Mouse (Mus musculus): ENCODE data around the gene Gm10837.

The Gm10837 gene

DNA sequence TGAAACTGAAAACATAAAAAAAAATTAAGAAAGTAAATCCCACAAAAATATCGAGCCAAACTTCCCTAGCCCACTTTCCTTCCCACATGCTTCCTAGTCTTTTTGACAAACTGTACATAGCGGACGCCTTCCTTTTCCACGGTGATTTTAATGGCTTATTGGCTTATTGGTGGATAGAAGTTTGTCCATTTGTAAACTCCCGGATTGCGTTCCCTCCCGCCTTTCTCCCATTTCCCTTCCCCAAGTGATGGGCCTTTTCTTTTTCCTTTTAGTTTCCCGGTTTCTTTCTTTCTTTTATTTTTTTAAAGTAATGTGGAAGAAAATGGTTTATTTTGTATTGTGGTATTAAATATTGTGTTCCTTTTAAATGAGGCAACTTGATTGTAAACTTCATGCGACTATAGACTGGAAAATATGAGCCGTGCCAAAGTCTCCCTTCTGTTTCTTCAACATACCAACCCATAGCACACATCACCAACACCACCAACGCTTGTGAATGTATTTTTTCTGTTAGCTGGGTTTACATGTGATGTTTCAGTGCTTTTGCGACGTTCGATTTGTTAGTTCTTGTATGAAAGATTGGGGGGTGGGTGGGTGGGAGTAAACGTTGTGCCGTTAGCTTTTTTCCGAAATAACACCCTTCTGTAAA, 10.8 kb upstream of the Gm10837 start:
- DNase-seq (ENCODE audit: low read depth) = no peak

DNA sequence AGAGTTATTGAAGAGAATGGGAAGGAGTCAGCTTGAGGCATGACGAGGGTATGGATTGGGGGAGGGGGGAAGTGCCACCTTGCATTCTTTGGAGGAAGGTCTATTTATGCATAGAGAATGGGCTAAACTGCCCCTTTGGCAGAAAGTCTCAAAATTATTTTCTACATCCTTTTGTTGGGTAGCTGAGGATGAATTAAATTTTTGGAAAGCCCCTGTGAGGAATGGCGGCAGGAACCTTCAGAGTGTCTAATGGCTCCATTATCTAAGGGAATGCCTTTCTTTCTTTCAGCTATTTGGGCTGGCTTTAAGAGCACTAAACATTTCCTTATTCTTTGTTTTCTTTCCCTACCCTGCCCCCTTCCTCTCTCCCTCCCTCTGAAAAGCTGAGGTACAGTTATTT, 10.0 kb upstream of the Gm10837 start:
- DNase-seq (ENCODE audit: low read depth) = no peak

DNA sequence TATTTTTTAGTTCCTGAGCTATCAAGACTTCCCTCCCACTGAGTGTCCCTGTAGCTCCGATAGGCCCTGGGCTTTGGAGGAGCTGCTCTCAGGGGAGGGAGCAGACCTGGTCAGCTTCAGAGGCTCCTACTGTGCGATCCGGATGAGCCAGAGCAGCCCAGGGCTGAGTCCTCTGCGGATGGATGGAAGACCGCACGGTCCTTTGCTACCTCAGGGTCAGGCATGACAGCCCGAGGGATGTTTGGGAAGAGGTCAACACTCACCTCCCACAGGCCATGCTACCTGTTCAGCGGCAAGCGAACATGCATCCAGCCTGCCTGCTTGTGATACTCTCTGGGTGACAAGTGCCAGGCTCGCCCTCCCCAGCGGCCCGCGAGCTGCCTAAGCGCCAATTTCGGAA, 9.2 kb upstream of the Gm10837 start:
- no peak for DNase-seq (ENCODE audit: low read depth)

DNA sequence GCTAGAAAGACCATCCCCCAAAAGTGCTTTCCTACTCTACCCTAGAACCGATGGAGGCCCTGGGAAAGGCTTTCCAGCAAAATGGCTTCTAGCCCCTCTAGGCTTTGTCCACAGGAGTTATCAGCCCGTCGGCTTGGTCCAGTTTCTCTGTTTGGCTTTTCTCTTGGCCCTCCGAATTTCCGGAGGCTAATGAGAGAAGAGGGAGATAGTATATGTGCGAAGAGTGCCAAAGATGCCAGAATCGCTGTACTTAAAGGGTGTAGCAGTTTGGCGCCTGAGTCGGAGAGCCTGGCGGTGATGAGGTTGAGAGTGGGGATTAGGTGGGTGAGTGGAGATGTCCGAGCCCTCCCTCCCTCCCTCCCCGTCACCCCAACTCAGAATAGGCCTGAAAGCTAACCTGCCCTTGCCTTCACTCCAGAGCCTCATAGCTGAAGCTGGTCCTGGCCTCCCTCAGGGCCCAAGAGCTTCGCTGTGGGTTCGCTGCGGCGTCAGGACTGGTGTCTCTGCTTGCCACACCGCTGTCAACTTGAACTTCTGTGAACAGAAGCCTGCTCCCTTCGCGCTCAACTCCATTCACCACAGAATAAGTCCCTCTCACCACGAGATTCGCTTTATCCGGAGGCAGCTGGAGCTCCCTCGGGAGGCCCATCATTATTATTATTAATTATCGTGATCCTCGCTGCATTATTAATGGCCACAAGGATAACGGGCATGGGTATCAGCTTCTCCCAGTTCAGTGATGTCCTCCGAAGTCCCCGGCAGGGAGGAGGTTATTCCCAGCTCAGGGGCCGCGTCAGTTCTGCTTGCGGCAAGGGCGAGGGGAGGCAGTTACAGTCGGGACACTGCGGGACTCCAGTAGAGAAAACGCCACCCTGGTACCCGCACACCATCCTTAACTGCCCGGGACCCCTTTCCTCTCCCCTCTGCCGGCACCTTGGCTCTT, 8.0 kb upstream of the Gm10837 start:
- DNase-seq (ENCODE audit: low read depth) = no peak

DNA sequence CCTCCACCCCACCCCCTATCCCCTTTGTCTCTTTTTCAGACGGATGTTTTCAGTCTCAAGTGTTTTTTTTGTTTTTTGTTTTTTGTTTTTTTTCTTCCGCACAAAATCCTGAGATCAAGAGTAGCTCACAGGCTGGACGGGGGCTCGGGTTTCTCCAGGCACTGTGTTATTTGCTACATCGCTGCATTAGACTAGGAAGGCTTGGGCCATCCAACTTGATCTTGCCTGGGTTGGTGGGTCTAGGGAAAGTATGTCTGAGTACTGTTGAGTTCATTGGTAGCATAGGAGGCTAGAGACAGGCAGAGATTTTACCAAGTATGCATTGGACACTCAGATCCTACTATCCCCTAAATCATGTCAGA, 7.4 kb upstream of the Gm10837 start:
- no peak for DNase-seq (ENCODE audit: low read depth)

DNA sequence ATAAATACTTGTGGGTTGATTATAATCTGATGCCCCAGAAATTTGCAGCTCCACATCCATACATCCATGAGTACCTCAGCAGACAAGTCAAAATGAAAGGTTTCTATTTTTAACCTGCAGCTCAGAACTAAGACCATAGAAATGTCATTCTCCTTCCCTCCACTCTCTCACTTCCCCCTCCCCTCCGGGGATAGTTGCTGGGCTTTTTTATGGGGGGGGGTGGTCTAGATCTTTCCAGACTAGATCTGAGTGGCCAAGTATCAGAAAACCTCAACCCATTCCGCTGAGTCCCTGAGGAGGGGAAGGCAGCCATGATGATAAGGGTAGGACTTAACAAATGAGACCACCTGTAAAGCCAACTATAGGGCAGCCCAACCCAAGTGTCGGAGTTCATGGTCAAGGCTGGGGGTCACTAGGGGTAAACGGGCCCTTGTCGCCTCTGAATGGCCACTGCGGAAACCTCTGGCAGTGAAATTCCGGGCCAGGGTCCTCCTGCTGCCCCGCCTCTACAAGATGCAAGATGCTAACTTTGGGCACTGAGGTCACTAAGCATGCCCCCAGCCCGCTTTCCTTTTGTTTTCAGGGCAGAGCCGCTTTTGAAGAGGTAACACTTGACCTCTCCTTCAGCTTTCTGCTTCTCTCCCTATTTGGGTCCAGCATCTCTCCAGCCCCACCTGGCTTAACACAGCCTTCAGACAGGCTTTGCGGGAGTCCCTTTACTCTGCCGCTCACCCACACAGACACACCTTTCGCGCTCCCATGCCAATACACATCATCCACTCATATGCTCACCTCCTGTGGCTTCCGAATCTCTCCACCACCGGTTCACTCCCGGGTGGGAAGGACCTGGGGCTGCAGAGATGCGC, 6.6 kb upstream of the Gm10837 start:
- no peak for DNase-seq (ENCODE audit: low read depth)

DNA sequence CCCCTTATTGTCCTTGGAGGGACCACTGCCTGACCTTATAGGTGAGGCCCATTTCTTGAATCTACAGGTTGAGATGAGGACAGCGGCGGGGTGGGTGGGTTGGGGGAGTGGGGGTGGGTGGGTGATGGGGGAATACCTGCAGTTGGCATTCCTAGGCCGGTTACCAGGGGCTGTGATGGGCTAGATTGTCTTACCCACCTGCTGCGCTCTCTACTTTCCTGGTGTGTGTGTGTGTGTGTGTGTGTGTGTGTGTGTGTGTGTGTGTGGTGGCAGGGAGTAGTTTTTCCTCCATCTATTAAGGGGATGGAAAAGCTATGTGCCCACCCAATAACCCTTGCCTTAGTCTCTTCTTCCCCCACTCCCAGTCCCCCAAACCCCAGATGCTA, 5.9 kb upstream of the Gm10837 start:
- DNase-seq (ENCODE audit: low read depth) = no peak

DNA sequence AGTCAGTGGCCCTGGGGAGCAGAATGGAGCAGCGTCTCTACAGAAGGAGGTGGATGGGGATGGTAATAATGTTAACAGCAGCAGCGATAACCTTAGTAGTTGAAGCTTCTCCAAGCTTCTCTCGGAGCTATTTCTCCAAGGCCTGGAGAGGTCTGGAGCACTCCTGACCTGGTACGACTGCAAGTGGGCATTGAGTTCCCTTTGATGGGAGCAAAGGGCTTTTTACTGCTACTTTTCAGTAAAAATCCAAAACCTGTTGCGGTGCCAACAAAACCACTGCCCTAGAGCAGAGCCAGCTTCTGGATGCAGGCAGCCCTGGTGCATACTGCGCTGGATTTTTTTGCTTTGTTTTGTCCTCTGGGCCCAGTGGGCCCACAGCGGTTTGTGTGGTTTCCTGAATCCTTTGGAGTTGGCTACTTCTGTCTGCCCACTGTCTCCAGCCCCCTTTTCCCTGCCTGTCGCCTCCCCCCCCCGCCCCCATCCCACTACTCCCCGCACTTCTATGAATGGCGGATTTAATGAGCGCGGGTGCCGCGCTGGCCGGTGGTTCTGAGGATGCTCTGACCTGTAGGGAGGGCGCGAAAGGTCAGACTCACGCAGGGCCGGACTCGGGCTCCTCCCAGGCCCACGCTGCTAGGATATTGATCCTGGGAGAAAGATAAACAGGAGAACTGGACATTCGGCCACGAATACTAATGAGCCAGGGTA, 5.4 kb upstream of the Gm10837 start:
- no peak for DNase-seq (ENCODE audit: low read depth)

DNA sequence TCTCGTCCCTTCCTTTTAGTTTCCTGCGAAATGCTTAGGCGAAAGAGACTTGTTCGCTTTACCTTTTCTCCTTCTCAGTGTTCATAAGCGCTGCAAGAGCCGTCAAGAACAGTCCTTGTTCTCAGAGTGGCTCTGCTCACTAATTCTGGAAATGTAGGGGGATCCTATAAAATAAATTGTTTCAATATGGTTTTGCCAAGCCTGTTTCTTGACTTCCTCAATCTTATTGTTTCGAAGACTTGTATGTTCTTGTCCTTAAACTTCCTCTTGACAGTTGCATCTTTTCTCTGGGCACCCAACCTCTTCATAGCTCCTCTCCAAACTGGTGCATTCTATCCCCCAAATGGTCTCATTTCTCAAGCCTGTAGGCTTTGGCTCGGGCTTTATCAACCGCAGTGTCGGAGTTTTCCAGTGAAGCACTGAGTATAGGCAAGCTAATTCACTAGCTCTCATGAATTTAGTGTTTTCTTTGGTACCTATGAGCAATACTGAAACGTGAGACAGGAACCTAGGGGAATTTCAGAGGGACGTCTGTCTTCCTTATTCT, 4.7 kb upstream of the Gm10837 start:
- no peak for DNase-seq (ENCODE audit: low read depth)

DNA sequence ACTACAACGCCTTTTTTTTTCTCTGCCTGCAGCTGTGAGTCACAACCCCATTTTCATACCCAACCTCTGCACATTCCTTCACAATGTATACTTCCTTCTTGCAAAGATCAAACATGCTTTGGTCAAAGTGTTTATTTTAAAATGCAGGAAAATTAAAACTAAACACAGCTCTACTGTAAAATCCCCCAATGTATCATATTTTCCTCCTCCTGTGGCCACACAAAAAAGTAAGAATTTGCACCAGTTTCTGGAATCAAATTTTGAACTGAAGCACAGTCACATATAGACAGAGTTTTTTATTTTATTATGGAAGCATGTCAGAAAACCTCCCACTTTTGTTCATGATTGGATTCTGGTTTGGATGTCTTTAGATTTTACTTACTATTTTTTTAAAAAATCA, 3.8 kb upstream of the Gm10837 start:
- DNase-seq (ENCODE audit: low read depth) = peak; percentile 9

DNA sequence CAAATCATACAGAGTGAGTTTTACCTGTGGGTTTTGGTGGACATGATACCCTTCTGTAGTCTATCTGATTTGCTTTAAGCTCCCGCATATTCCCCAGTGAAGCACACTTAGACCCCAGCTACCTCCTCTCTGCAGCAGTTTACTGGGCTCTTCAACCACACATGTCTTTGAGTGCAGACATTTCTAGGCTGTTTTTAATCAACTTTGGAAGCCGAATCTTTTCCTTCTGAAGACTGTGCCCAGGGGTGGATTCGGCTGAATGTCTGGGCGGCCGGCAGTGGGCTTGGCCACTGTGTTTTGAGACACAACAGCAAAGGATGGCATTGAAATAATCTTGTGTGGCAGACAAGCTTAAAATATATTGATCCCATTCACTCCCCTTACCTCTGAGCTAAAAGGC, 3.0 kb upstream of the Gm10837 start:
- DNase-seq (ENCODE audit: low read depth) = no peak

DNA sequence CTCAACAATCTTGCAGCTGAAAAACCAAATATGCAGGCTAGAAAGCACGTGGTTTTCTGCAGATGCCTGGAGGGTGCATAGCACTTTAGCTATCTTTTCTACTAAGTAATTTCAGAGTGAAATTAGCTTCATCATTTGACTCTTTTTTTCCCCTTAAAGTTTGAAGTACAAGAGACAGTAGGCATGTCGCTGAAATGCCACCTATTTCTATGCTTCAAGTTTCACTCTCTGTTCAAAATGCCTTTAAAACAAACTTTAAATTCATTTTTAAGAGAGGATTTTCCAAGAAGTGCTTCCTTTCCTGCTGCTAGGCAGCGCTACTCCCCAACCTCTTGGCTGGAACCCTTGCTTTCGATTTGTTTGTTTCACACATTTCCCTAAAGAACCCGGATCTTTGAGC, 1.3 kb upstream of the Gm10837 start:
- DNase-seq (ENCODE audit: low read depth) = peak; percentile 22

DNA sequence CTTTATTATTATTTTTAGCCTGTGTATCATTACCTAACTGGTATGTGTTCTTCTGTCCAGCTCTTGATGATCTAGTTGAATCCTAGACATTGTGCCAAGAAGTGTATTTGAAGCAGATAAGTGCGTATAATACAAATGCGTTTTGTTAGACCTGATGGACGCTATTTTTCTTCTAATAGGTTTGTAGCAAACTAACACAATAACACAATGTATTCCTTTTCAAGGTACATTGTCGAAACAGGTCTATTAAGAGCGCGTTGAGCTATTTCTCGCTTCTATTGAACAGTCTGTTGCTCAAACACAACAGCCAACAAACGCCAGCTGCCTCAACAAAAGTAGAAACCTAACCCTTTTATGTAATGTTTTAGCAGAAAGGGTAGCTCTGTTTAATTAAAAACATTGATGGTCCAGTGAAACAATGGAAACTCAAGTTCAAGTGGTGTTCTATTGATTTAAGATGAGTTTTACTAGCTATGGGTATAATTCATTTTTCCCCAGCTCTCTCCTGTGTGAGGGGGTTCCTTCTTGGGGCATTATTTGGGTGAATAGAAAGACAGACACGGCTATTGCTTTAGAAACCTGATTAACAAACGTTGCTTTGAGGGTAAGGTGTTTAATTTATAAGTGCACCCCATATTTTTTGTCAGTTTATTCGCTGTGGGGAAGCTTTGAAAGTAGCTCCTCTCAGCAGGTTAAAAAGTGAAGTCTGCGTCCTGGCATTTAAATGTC, 536 bp upstream of the Gm10837 start:
- no peak for DNase-seq (ENCODE audit: low read depth)

DNA sequence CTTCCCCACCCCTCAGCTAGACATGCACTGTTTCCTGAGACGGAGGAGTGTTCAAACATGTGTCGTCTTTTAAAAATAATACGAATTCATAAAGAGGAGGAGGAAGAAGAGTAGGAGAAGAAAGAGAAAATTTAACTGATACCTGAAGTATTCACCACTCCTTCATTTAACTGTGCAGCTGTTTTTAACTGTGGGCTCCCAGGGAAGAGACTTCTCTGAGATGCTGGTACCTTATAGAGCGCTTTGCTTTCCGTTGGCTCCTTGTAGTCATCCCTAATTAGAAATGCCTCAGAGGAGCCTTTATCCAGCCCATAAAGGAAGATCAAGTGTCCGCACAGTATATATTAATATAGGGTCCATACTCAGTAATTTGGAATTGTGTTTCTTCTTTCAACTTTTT, 1.1 kb downstream of the Gm10837 start:
- DNase-seq (ENCODE audit: low read depth) = no peak

DNA sequence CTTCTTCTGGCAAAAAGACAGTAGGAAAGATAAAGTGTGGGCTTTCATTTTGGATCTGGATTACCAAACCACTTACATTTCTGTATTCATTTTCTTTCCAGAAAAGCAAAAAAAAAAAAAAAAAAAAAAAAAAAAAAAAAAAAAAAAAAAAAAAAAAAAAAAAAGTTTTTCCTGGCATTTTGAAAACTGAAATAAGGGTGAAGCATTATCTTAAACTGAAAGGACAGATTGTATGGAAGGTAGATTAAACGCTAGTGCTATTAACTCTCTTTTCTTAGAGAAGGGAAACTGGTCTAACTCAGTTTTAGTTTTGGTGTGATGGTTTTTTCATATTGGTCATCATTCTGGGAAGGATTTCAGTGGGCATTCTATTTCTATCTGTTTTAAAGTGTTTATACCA, 1.6 kb downstream of the Gm10837 start:
- DNase-seq (ENCODE audit: low read depth) = no peak

DNA sequence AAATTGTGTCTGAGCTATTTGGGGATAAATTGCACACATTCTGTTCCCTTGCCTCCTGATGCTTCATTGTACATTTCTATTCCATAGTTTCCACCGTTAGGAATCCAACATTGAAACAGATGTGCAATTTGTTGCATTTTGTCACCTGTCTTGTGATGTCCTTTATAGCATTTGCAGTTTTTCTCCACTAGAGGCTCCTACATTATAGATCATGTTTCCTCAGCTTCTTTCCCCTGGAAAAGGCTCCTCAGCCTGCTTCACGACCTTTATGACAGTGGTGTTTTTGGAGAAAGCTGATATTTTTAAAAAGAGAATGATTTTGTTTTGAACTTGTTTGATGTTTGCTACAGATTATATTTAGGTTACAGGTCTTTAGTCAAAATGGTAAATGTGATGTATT, 18.7 kb downstream of the Gm10837 start:
- DNase-seq (ENCODE audit: low read depth) = peak; percentile 38

DNA sequence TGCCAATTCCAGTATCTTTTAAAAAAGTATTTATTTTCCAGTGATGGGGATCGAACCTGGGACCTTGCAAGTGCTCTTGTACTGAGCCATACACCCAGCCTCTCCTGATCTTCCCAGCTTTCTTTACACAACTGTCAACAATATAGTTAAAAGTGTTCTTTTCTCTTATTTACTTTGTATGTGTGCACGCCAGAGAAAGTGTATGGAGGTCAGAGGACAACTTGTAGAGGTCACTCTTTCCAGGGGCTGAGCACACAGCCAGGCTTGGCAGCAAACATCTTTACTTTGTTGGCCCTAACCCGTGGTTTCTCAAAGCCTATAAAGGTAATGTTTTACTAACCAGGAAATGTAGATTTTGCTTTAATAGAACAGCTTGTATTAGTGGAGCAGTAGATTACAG, 21.1 kb downstream of the Gm10837 start:
- DNase-seq (ENCODE audit: low read depth) = no peak

DNA sequence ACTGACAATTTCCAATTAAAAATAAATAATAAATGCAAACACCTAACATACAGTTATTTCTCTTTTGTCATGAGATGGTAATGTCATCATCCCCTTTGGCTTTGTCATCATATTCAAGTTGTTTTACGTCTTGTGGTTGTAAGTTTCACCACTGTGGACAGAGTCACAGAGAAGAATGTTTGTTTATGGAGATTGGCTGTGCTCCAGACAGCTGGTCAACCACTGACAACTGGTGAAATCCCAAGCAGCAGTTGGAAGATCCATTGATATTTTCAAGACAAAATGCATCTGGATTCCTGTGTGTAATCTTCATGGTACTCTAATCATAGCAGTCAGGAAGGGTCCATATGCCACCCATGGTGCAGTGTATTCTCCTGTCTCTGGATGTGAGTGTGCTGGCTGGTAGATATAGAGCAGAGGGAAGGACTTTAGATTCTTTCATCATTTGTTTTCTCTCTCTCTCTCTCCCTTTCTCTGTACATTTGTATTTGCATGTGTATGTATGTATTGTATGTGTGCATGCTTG, 23.2 kb downstream of the Gm10837 start:
- DNase-seq (ENCODE audit: low read depth) = peak; percentile 66

DNA sequence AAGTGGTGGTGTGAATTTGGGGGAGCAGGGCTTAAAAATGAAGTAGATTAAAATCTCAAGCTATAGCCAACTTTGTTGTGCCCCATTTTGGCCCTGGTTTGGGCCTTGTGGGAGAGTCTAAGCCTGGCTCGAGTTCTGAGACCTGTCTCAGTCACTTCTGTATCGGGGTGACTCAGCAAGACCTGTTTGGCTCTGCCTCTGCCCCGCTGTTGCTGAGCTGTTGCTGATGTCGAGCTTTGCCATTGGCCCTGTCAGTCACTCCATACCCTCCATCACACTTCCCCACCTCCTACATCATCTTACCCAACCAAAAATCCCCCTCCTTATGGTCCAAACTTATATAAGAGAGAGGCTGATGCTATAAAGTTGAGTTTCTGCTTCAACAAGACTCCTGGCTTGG, 38.1 kb downstream of the Gm10837 start:
- DNase-seq (ENCODE audit: low read depth) = no peak

DNA sequence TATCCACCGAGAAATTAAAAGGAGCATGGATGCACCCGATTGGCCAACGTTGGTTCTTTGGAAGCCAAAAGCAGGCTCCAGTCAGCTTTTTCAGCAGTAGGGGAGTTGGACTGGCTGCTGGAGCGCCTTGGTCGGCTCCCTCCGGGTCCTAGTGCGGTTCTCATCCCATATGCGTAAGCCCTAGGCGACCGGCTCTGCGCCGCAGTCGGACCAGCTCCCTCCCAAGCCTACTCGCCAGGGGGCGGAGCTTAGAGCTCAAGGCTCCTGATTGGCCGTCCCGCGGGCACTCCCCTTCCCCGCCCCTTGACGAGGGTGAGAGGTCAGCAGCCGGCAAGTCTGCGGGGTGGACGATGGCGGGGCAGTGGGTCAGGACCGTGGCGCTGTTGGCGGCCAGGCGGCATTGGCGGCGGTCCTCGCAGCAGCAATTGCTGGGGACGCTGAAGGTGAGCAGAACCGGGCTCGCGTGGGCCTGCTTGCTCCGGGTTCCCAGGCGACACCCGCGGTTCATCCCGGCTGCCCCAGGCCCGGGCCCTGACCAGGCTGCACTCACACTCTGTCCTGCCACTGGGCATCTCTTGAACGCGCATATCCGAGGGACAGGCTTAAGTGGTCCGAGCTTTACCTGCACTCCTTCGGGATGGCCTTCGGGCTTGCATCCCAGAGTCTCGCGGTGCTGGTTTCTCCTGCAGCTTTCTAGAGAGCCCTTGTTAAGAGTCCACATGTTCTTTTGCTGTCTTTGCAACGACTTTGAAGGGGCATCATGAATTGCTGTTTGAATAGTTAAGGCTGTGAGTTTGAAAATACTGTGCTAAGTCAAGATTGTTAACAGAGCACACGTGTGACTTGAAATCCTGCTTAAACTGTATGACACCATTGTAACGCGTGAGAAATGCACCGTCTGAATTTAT, 43.9 kb downstream of the Gm10837 start, which contains the start of gene Pcca:
TSS of gene Pcca (plus strand) at position 308 of the 908 bp plus-strand sequence.
- DNase-seq (ENCODE audit: low read depth) = peak; percentile 98

All from NIH3T3 (cell line).